In genomic region chr3:9566831-9567230, GRCm38 (mm10) we compare ENCODE assay signal across 27 mouse cellular contexts. TPM values are rescaled to one million over a fixed set of nuclear protein-coding genes. Genes with fewer than 3 reads are reported as not detected.
DNase-seq lines count a peak whose midpoint lies in the region; ATAC-seq lines count a peak whose summit lies in the region.
"Had no signal": no experiment of that assay in that cellular context is flagged by ENCODE, and none has a peak within 500 bp of the region (broad histone marks: within the 10 kb centered on the region; RNA-seq: fewer than 3 reads in every experiment).

No protein-coding gene starts in this region.

- peaks cover 20% of the 10 kb centered on the region for H3K36me3 ChIP-seq in megakaryocyte, embryonic 14.5 days (replicated peaks; ENCODE audit: low read length)
- no peaks in the 10 kb centered on the region for H3K36me3 ChIP-seq in hindbrain, embryonic 13.5 days
- H3K36me3 ChIP-seq: forebrain, embryonic 10.5 days; hindbrain, embryonic 12.5 days had no signal

- no peak for ATAC-seq in megakaryocyte, adult 5-6 weeks (ENCODE audit: poor library complexity, severe bottlenecking)
- no peak for ATAC-seq in hindbrain, embryonic 13.5 days (ENCODE audit: low FRiP score)
- ATAC-seq: activated CD4-positive, CD25-positive, alpha-beta regulatory T cell, adult 4 months; forebrain, embryonic 13.5 days; forebrain, embryonic 16.5 days; hindbrain, embryonic 16.5 days; inflammation-experienced regulatory T-cells, adult 6 months; intestine, embryonic 16.5 days had no signal

- peak overlapping the region; percentile 11 for H3K4me3 ChIP-seq in megakaryocyte, embryonic 14.5 days (replicated peaks)
- no peak overlapping the region for H3K4me3 ChIP-seq in hindbrain, embryonic 13.5 days
- H3K4me3 ChIP-seq: forebrain, embryonic 10.5 days; forebrain, embryonic 13.5 days; gastrocnemius, adult 2 months; heart, adult 2 months; heart, embryonic 10.5 days; heart, embryonic 13.5 days; hindbrain, embryonic 12.5 days had no signal

- H3K4me2 ChIP-seq in hindbrain, embryonic 13.5 days, result no peak overlapping the region
- H3K4me2 ChIP-seq: forebrain, embryonic 13.5 days; heart, embryonic 13.5 days; hindbrain, embryonic 12.5 days had no signal

- no peak overlapping the region for H3K9ac ChIP-seq in hindbrain, embryonic 13.5 days
- H3K9ac ChIP-seq: forebrain, embryonic 13.5 days; heart, embryonic 13.5 days; hindbrain, embryonic 12.5 days had no signal

- H3K4me1 ChIP-seq in megakaryocyte, embryonic 14.5 days, result peaks cover 64% of the 10 kb centered on the region
- H3K4me1 ChIP-seq in hindbrain, embryonic 13.5 days (replicated peaks), result peaks cover 15% of the 10 kb centered on the region

- H3K9me3 ChIP-seq in megakaryocyte, embryonic 14.5 days, result no peaks in the 10 kb centered on the region
- no peaks in the 10 kb centered on the region for H3K9me3 ChIP-seq in hindbrain, embryonic 13.5 days
- H3K9me3 ChIP-seq: forebrain, embryonic 13.5 days; heart, embryonic 10.5 days; heart, embryonic 13.5 days; hindbrain, embryonic 12.5 days had no signal

- no peaks in the 10 kb centered on the region for H3K27me3 ChIP-seq in megakaryocyte, embryonic 14.5 days (replicated peaks)
- H3K27me3 ChIP-seq in hindbrain, embryonic 13.5 days, result no peaks in the 10 kb centered on the region
- H3K27me3 ChIP-seq: forebrain, embryonic 13.5 days; heart, embryonic 13.5 days; hindbrain, embryonic 12.5 days had no signal

- peak; percentile 31 for DNase-seq in CD4-positive helper T cell, adult 2 months (ENCODE audit: low read depth, low spot score)
- peak; percentile 3 for DNase-seq in induced T-regulatory cell, adult 2 months (ENCODE audit: low read depth)
- no peak for DNase-seq in gastrocnemius, adult 8-10 months (ENCODE audit: low spot score in 2 of 2)
- DNase-seq: adrenal gland, adult 8-10 months; adrenal gland, postnatal 36 days; cerebellum, adult 18-20 months; cerebellum, adult 9-10 months; cerebellum, postnatal 14 days; gastrocnemius, adult 2 months; gastrocnemius, postnatal 25 days; heart, adult 2 months; heart, postnatal 14 days; heart, postnatal 4 days; kidney, adult 18-20 months had no signal

- no peak overlapping the region for H3K27ac ChIP-seq in hindbrain, embryonic 13.5 days
- H3K27ac ChIP-seq: forebrain, embryonic 10.5 days; forebrain, embryonic 13.5 days; gastrocnemius, adult 2 months; heart, adult 2 months; heart, embryonic 10.5 days; heart, embryonic 13.5 days; hindbrain, embryonic 12.5 days had no signal

- 89% methylated on average over 3 of the region's 3 CpGs for WGBS in hindbrain, embryonic 13.5 days

RNA-seq across cellular contexts. Expression of gene Zfp704, which starts 43.1 kb away (rescaled TPM):
- 5.9 and 21.5 TPM in 2 replicates for polyA plus RNA-seq in megakaryocyte, embryonic 14.5 days (2012; ENCODE audit: insufficient read depth, low replicate concordance)
- 5.4 and 6.6 TPM in 2 replicates for total RNA-seq in megakaryocyte, adult 5-6 weeks (2015)
- total RNA-seq in megakaryocyte, adult 5-6 weeks (2017), result 5.1 and 7.4 TPM in 2 replicates
- total RNA-seq in gastrocnemius, adult 8-10 months (2022), result 1 to 10 TPM; 3.5 to 5.2 (median 4.8) TPM
- 8.5 and 8.7 TPM in 2 replicates for polyA plus RNA-seq in hindbrain, embryonic 13.5 days (2015; fragmentation: Nextera tagmentation; extraction: Ambion mirVana)

Comparison
In these comparisons a context has a peak if more than half of its experiments do, and no peak if none do; other contexts are left out.
1. DNase-seq: peak in CD4-positive helper T cell, adult 2 months (single experiment) and induced T-regulatory cell, adult 2 months (single experiment); none in gastrocnemius, adult 8-10 months (0 of 2).